Mouse (Mus musculus) heart, adult 2 months (tissue): ENCODE measurements at regions not wholly inside any gene's neighbourhood (a gene's known extent, or its start where the extent isn't known, plus 50 kb on each side); places are given as distances from the start of the nearest gene placed in this dataset.
A peak's percentile ranks its signal among the peaks of the same experiment; 100 is the strongest.

Source experiments
- DNase-seq, 2 experiments: peaks; one replicate each; pipeline ENCODE4 v3.0.0; 2021
- H3K27ac ChIP-seq: fragments of 200-600 bp; 2 replicates; pipeline ENCODE4 v1.8.1; 2022
- H3K27me3 ChIP-seq: fragments of 200-500 bp; 2 replicates; pipeline ENCODE4 v1.6.1; 2012; ENCODE audit warnings: mild to moderate bottlenecking, low read length, inconsistent platforms, mixed read lengths; ENCODE audit not compliant: control insufficient read depth, insufficient read depth
- H3K36me3 ChIP-seq: fragments of 200-500 bp; 2 replicates; pipeline ENCODE4 v1.6.1; 2012; ENCODE audit warnings: low read length, inconsistent platforms; ENCODE audit not compliant: control insufficient read depth, insufficient read depth
- H3K4me1 ChIP-seq: fragments of 200-500 bp; 2 replicates; pipeline ENCODE4 v1.6.1; 2011; ENCODE audit warnings: low read length; ENCODE audit not compliant: control insufficient read depth, insufficient read depth
- H3K4me3 ChIP-seq: fragments of 200-600 bp; 2 replicates; pipeline ENCODE4 v1.8.1; 2022
- H3K79me2 ChIP-seq: fragments of 200-500 bp; replicated peaks from 2 replicates; pipeline ENCODE4 v1.6.1; 2012; ENCODE audit warnings: mild to moderate bottlenecking, inconsistent platforms, low read length, moderate library complexity, mixed read lengths; ENCODE audit not compliant: control insufficient read depth, insufficient read depth
- H3K9ac ChIP-seq: fragments of 200-500 bp; 2 replicates; pipeline ENCODE4 v1.6.1; 2012; ENCODE audit warnings: low read depth, mild to moderate bottlenecking, control low read depth, inconsistent platforms, low read length, mixed read lengths
- CTCF ChIP-seq: fragments of 200-600 bp; IDR thresholded peaks from 2 replicates; pipeline ENCODE4 v1.8.1; 2022; ENCODE audit warnings: antibody characterized with exemption, mild to moderate bottlenecking, moderate library complexity
- EP300 ChIP-seq: fragments of 200-500 bp; IDR thresholded peaks from 2 replicates; pipeline ENCODE4 v1.6.1; 2011; ENCODE audit warnings: low read depth, low read length, control low read depth; ENCODE audit not compliant: insufficient read depth
- POLR2A ChIP-seq: fragments of 200-500 bp; IDR thresholded peaks from 2 replicates; pipeline ENCODE4 v1.6.1; 2011; ENCODE audit warnings: mild to moderate bottlenecking, low read depth, low read length, control low read depth; ENCODE audit not compliant: insufficient read depth
- WGBS: fragments of 180-500 bp; shearing (Covaris S2); methylation state at CpG from one replicate; pipeline ENCODE4 v1.1.7; 2018; 5-methylcytosine and 5-hydroxymethylcytosine counted together
- intact Hi-C: fragments of 180-260 bp; cut with DNase I; formaldehyde crosslinking; loops from one replicate; pipeline ENCODE4 v1.15.1; 2025

- Histone ChIP-seq H3K79me2 (no peaks in the 10 kb centered on the region), H3K9ac (no peak overlapping the region), H3K27ac (no peak overlapping the region), H3K36me3 (no peaks in the 10 kb centered on the region), H3K27me3 (no peaks in the 10 kb centered on the region), H3K4me1 (no peaks in the 10 kb centered on the region; the same call in 1 of the 2 replicates), H3K4me3 (no peak overlapping the region)
- WGBS, result 82% methylated on average over 3 of the region's 3 CpGs
- intact Hi-C loops, result no loop called here
- no peak for DNase-seq
- TF ChIP-seq POLR2A (no peak), EP300 (no peak), CTCF (no peak)
Measured at GRCm38 (mm10) chr8:6573492-6573891, 1468.3 kb upstream of the Slc10a2 start.

GRCm38 (mm10) chr8:6572066-6572665, 1467.0 kb upstream of the Slc10a2 start:
- Histone ChIP-seq H3K9ac (no peak overlapping the region), H3K27me3 (no peaks in the 10 kb centered on the region), H3K4me3 (no peak overlapping the region), H3K4me1 (no peaks in the 10 kb centered on the region; the same call in 1 of the 2 replicates), H3K27ac (no peak overlapping the region), H3K36me3 (no peaks in the 10 kb centered on the region), H3K79me2 (no peaks in the 10 kb centered on the region)
- WGBS, result 20% methylated on average over 9 of the region's 9 CpGs
- intact Hi-C loops, result no loop called here
- TF ChIP-seq POLR2A (no peak), CTCF (peak; percentile 79)
- DNase-seq, result peak; percentile 48 to 77

- intact Hi-C loops, result no loop called here
- Histone ChIP-seq H3K27ac (no peak overlapping the region), H3K79me2 (no peaks in the 10 kb centered on the region), H3K9ac (no peak overlapping the region), H3K27me3 (no peaks in the 10 kb centered on the region), H3K36me3 (no peaks in the 10 kb centered on the region), H3K4me1 (no peaks in the 10 kb centered on the region), H3K4me3 (no peak overlapping the region)
- TF ChIP-seq EP300, result no peak
- no peak for TF ChIP-seq CTCF
- TF ChIP-seq POLR2A, result no peak
- no peak for DNase-seq
Measured at GRCm38 (mm10) chr8:6550965-6551364, 1445.8 kb upstream of the Slc10a2 start.

- TF ChIP-seq CTCF (no peak), POLR2A (no peak), EP300 (no peak)
- H3K79me2 ChIP-seq, result no peaks in the 10 kb centered on the region
- DNase-seq, result no peak
- intact Hi-C loops, result no loop called here
- no peak overlapping the region for H3K27ac ChIP-seq
- no peak overlapping the region for H3K9ac ChIP-seq
- no peak overlapping the region for H3K4me3 ChIP-seq
- WGBS, result 57% methylated on average over 5 of the region's 5 CpGs
- H3K4me1 ChIP-seq, result no peaks in the 10 kb centered on the region
- H3K27me3 ChIP-seq, result no peaks in the 10 kb centered on the region
- H3K36me3 ChIP-seq, result no peaks in the 10 kb centered on the region
Measured at GRCm38 (mm10) chr8:6527171-6527570, 1422.0 kb upstream of the Slc10a2 start.

- intact Hi-C loops, result no loop called here
- no peak for TF ChIP-seq POLR2A
- DNase-seq, result no peak
- H3K79me2 ChIP-seq, result no peaks in the 10 kb centered on the region
- H3K27me3 ChIP-seq, result no peaks in the 10 kb centered on the region
- H3K4me3 ChIP-seq, result no peak overlapping the region
- H3K36me3 ChIP-seq, result no peaks in the 10 kb centered on the region
- no peak overlapping the region for H3K9ac ChIP-seq
- no peaks in the 10 kb centered on the region for H3K4me1 ChIP-seq
- no peak overlapping the region for H3K27ac ChIP-seq
Measured at GRCm38 (mm10) chr8:6515882-6516682, 1410.9 kb upstream of the Slc10a2 start.

GRCm38 (mm10) chr8:6492453-6492852, 1387.3 kb upstream of the Slc10a2 start:
- intact Hi-C loops, result no loop called here
- TF ChIP-seq EP300 (no peak), POLR2A (no peak), CTCF (no peak)
- H3K79me2 ChIP-seq, result no peaks in the 10 kb centered on the region
- H3K27me3 ChIP-seq, result no peaks in the 10 kb centered on the region
- no peaks in the 10 kb centered on the region for H3K36me3 ChIP-seq
- H3K27ac ChIP-seq, result no peak overlapping the region
- no peak overlapping the region for H3K4me3 ChIP-seq
- H3K9ac ChIP-seq, result no peak overlapping the region
- no peak for DNase-seq
- H3K4me1 ChIP-seq, result no peaks in the 10 kb centered on the region
- 16% methylated on average over 1 of the region's 1 CpGs for WGBS
